Mouse (Mus musculus): Measurements from ENCODE around the gene Phc1. TPM values are rescaled to one million over a fixed set of nuclear protein-coding genes. Genes with fewer than 3 reads are reported as not detected.
A peak's percentile ranks its signal among the peaks of the same experiment; 100 is the strongest.

Phc1 gene
- polyA plus RNA-seq, 1 experiment from 2014 or later, result 14.0 TPM

- Histone ChIP-seq H3K4me3 (replicated peaks; ENCODE audit: low read depth, low read length) (no peak overlapping the region), H3K4me2 (ENCODE audit: low read length) (no peak overlapping the region), H3K9ac (ENCODE audit: low read depth, low read length) (no peak overlapping the region), H3K4me1 (replicated peaks; ENCODE audit: insufficient read depth, low read length) (peaks cover 4% of the 10 kb centered on the region; the same call in 1 of the 2 replicates), H3K27ac (no peak overlapping the region), H3K27me3 (ENCODE audit: insufficient read depth, low read length) (no peaks in the 10 kb centered on the region), H3K9me3 (replicated peaks; ENCODE audit: low read length) (no peaks in the 10 kb centered on the region), H3K36me3 (ENCODE audit: insufficient read depth, low read length) (no peaks in the 10 kb centered on the region)
- no peak for TF ChIP-seq CTCF (IDR thresholded peaks at IDR 0.05; ENCODE audit: low read depth)
- 80% methylated on average over 12 of the region's 12 CpGs for WGBS
- no peak for DNase-seq (ENCODE audit: low spot score)
- ATAC-seq (replicated peaks; ENCODE audit: low FRiP score, low read depth), result no peak
These were observed 35.4 kb downstream of the Phc1 start for GRCm38 (mm10) chr6:122304790-122305555.

DNA sequence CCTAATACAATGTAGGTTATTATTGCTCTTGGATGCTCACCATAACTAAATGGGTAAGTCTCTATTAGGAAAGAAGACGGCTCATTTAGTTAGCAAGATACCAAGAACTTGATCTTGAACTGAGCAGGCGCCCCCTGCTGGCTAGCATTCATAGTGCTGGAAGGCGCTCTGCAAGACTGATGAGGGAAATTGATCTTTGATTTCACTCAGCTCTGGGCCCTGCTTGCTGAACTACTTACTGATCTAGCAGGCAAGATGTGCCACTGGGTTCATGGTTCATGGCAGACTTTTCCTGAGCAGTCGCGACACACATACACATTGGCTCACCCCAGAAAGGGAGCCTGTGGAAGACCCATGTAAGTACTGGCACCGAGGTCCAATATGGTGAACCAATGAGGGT, 36.0 kb downstream of the Phc1 start:
- H3K4me1 ChIP-seq (replicated peaks; ENCODE audit: insufficient read depth, low read length), result no peaks in the 10 kb centered on the region
- ATAC-seq (replicated peaks; ENCODE audit: low FRiP score, low read depth) (no peak), DNase-seq (ENCODE audit: low spot score) (peak; percentile 82)
- WGBS, result 37% methylated on average over 6 of the region's 6 CpGs
- no peaks in the 10 kb centered on the region for H3K27me3 ChIP-seq (ENCODE audit: insufficient read depth, low read length)
- peak; percentile 87 for TF ChIP-seq CTCF (IDR thresholded peaks at IDR 0.05; ENCODE audit: low read depth)
- no peaks in the 10 kb centered on the region for H3K36me3 ChIP-seq (ENCODE audit: insufficient read depth, low read length)
- no peak overlapping the region for H3K27ac ChIP-seq
- H3K9me3 ChIP-seq (replicated peaks; ENCODE audit: low read length), result no peaks in the 10 kb centered on the region
- H3K4me3 ChIP-seq (replicated peaks; ENCODE audit: low read depth, low read length), result no peak overlapping the region
- no peak overlapping the region for H3K4me2 ChIP-seq (ENCODE audit: low read length)
- H3K9ac ChIP-seq (ENCODE audit: low read depth, low read length), result no peak overlapping the region

DNA sequence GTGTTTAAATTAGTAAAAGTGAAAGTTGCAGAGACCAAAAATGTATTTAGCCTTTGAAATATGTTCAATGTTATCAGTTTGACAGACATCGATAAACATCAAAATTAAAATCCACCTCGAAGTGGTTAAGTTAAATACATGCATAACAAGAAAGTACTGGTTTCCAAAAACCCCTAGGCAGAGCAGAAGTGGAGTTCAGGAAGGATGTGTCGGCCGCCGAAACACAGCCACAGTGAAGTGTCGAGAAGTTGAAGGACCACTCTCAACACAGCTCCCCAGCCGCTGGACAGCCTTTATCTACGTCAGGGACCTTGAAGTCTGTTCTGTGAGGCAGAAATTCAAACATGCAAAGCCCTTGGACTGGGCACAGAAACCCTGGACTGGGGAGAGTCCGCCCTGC, 36.8 kb downstream of the Phc1 start:
- 71% methylated on average over 9 of the region's 9 CpGs for WGBS
- no peak for DNase-seq (ENCODE audit: low spot score)
- H3K9me3 ChIP-seq (replicated peaks; ENCODE audit: low read length), result no peaks in the 10 kb centered on the region
- H3K36me3 ChIP-seq (ENCODE audit: insufficient read depth, low read length), result no peaks in the 10 kb centered on the region
- no peak overlapping the region for H3K4me2 ChIP-seq (ENCODE audit: low read length)
- ATAC-seq (replicated peaks; ENCODE audit: low FRiP score, low read depth), result no peak
- no peaks in the 10 kb centered on the region for H3K4me1 ChIP-seq (replicated peaks; ENCODE audit: insufficient read depth, low read length)
- no peak overlapping the region for H3K4me3 ChIP-seq (replicated peaks; ENCODE audit: low read depth, low read length)
- H3K27me3 ChIP-seq (ENCODE audit: insufficient read depth, low read length), result no peaks in the 10 kb centered on the region
- no peak overlapping the region for H3K9ac ChIP-seq (ENCODE audit: low read depth, low read length)
- no peak for TF ChIP-seq CTCF (IDR thresholded peaks at IDR 0.05; ENCODE audit: low read depth)
- no peak overlapping the region for H3K27ac ChIP-seq

GRCm38 (mm10) chr6:122302661-122303060, 37.7 kb downstream of the Phc1 start:
- no peak for TF ChIP-seq CTCF (IDR thresholded peaks at IDR 0.05; ENCODE audit: low read depth)
- H3K4me1 ChIP-seq (replicated peaks; ENCODE audit: insufficient read depth, low read length), result no peaks in the 10 kb centered on the region
- no peaks in the 10 kb centered on the region for H3K9me3 ChIP-seq (replicated peaks; ENCODE audit: low read length)
- H3K4me2 ChIP-seq (ENCODE audit: low read length), result no peak overlapping the region
- no peak overlapping the region for H3K27ac ChIP-seq
- no peak overlapping the region for H3K4me3 ChIP-seq (replicated peaks; ENCODE audit: low read depth, low read length)
- H3K27me3 ChIP-seq (ENCODE audit: insufficient read depth, low read length), result no peaks in the 10 kb centered on the region
- H3K36me3 ChIP-seq (ENCODE audit: insufficient read depth, low read length), result no peaks in the 10 kb centered on the region
- DNase-seq (ENCODE audit: low spot score) (no peak), ATAC-seq (replicated peaks; ENCODE audit: low FRiP score, low read depth) (no peak)
- 81% methylated on average over 4 of the region's 4 CpGs for WGBS
- H3K9ac ChIP-seq (ENCODE audit: low read depth, low read length), result no peak overlapping the region

- TF ChIP-seq CTCF (IDR thresholded peaks at IDR 0.05; ENCODE audit: low read depth), result no peak
- WGBS, result 62% methylated on average over 1 of the region's 1 CpGs
These were observed 38.2 kb downstream of the Phc1 start for GRCm38 (mm10) chr6:122302121-122302520.

GRCm38 (mm10) chr6:122299621-122300133, 40.7 kb downstream of the Phc1 start:
- 56% methylated on average over 3 of the region's 3 CpGs for WGBS
- no peaks in the 10 kb centered on the region for H3K36me3 ChIP-seq (ENCODE audit: insufficient read depth, low read length)
- TF ChIP-seq CTCF (IDR thresholded peaks at IDR 0.05; ENCODE audit: low read depth), result no peak
- H3K27me3 ChIP-seq (ENCODE audit: insufficient read depth, low read length), result no peaks in the 10 kb centered on the region
- no peak overlapping the region for H3K9ac ChIP-seq (ENCODE audit: low read depth, low read length)
- no peak overlapping the region for H3K4me2 ChIP-seq (ENCODE audit: low read length)
- no peak overlapping the region for H3K4me3 ChIP-seq (replicated peaks; ENCODE audit: low read depth, low read length)
- H3K4me1 ChIP-seq (replicated peaks; ENCODE audit: insufficient read depth, low read length), result no peaks in the 10 kb centered on the region
- ATAC-seq (replicated peaks; ENCODE audit: low FRiP score, low read depth), result no peak
- DNase-seq (ENCODE audit: low spot score), result no peak
- no peak overlapping the region for H3K27ac ChIP-seq
- H3K9me3 ChIP-seq (replicated peaks; ENCODE audit: low read length), result no peaks in the 10 kb centered on the region

More at GRCm38 (mm10) chr6:122302121-122302520, 38.2 kb downstream of the Phc1 start:
- Histone ChIP-seq H3K36me3 (ENCODE audit: insufficient read depth, low read length) (no peaks in the 10 kb centered on the region), H3K9me3 (replicated peaks; ENCODE audit: low read length) (no peaks in the 10 kb centered on the region), H3K27me3 (ENCODE audit: insufficient read depth, low read length) (no peaks in the 10 kb centered on the region), H3K4me1 (replicated peaks; ENCODE audit: insufficient read depth, low read length) (no peaks in the 10 kb centered on the region), H3K4me2 (ENCODE audit: low read length) (no peak overlapping the region), H3K9ac (ENCODE audit: low read depth, low read length) (no peak overlapping the region), H3K4me3 (replicated peaks; ENCODE audit: low read depth, low read length) (no peak overlapping the region), H3K27ac (no peak overlapping the region)
- ATAC-seq (replicated peaks; ENCODE audit: low FRiP score, low read depth) (no peak), DNase-seq (ENCODE audit: low spot score) (no peak)
